Mouse (Mus musculus): ENCODE results near the gene Pcp4.
A peak's percentile ranks its signal among the peaks of the same experiment; 100 is the strongest.
"Not testable (repeated sequence)": the region's sequence is repeated elsewhere in the genome, so short reads cannot be mapped to it uniquely, and the experiment has no call there.

Gene Pcp4

GRCm38 (mm10) chr16:96467445-96467844 lies at the start of gene Pcp4:
Gene Pcp4, plus strand, starts transcription at chr16:96467606.
- DNase-seq (ENCODE audit: low read depth), result peak; percentile 11

DNA sequence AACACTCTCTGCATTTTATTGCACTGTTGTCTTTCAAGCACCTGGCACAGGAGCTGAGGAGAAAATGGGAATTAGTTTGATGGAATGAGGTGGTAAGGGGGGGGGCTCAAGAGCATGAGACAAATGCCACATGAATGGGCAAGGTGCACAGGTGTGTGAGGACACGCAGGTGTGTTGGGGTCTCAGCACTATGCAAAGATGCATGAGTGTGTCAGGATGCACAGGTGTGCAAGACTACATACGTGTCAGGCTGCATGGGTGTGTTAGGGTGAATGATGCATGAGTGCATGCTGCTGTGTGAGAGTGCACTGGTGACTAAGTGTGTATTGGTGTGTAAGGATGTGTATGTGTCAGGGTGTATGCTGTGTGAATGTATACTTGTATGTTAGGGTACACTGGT lies 42.4 kb upstream of the Pcp4 start:
- no peak for DNase-seq (ENCODE audit: low read depth)

- DNase-seq (ENCODE audit: low read depth), result no peak
These were observed 40.7 kb upstream of the Pcp4 start for GRCm38 (mm10) chr16:96426671-96427070.

- DNase-seq (ENCODE audit: low read depth), result no peak
These were observed 38.4 kb upstream of the Pcp4 start for GRCm38 (mm10) chr16:96429046-96429445.

- DNase-seq (ENCODE audit: low read depth), result no peak
These were observed 34.1 kb upstream of the Pcp4 start for GRCm38 (mm10) chr16:96433266-96433665.

DNA sequence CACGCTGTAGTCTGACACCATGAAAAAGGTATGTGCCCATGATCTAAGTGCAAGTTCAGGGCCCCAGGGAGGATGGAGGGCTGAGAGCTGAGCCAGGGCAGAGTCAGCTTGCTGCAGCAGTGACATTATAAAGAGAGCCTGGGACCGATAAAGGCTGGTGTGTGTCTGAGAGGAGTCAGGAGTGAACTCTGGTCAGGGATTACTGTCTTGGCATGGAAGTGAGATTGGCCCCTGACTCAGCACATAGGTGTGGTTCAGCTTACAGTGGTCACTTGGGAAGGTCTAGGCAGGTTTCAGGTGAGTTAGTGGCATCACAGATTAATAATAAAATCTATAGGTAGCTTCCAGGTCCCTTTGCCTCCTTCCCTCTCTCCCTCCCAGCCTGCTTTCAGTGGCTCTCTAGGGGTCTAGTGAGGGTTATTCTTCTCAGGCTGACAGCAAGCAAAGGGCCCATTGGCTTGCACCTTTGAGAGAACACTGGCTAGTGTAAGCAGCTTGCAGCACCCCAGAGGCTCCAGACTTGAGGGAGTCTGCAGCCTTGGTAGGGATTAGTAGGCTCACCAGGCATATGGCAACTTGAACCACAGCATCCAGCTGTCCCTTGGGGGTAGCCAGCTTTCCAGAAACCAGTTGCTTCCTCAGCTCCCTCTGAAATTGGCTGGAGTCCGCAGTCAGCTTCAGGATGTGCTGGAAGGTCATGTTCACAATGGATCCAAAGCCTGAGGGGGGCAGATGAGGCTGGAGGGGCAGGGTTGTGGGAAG lies 33.2 kb upstream of the Pcp4 start:
- no peak for DNase-seq (ENCODE audit: low read depth)

GRCm38 (mm10) chr16:96438946-96439345 lies 28.5 kb upstream of the Pcp4 start:
- no peak for DNase-seq (ENCODE audit: low read depth)

- no peak for DNase-seq (ENCODE audit: low read depth)
These were observed 27.7 kb upstream of the Pcp4 start for GRCm38 (mm10) chr16:96439682-96440081.

GRCm38 (mm10) chr16:96440871-96441270 lies 26.5 kb upstream of the Pcp4 start:
- DNase-seq (ENCODE audit: low read depth), result no peak

- DNase-seq (ENCODE audit: low read depth), result no peak
These were observed 25.6 kb upstream of the Pcp4 start for GRCm38 (mm10) chr16:96441826-96442225.

DNA sequence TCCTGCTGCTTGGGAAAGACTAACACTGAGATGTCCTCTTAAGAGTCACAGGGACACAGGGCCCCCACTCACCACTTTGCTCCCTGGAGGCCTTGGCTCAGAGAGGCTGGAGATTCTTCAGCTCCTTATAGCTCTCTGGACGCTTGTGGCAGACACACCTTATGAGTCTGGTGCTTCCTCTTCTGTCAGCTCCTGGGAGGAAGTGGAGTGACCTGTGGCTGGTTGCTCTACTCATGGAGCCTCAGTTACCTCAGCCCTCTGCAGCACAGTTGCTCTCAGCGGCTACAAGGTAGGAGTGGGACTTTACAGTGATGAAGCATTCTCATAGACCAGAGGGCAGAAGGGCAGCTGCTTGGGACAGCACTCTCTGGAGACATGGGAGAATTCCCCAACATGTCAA lies 23.9 kb upstream of the Pcp4 start, which contains the start of gene Itgb2l:
Itgb2l (minus strand) TSS at position 152 of the 400 bp plus-strand sequence.
- DNase-seq (ENCODE audit: low read depth), result no peak

DNA sequence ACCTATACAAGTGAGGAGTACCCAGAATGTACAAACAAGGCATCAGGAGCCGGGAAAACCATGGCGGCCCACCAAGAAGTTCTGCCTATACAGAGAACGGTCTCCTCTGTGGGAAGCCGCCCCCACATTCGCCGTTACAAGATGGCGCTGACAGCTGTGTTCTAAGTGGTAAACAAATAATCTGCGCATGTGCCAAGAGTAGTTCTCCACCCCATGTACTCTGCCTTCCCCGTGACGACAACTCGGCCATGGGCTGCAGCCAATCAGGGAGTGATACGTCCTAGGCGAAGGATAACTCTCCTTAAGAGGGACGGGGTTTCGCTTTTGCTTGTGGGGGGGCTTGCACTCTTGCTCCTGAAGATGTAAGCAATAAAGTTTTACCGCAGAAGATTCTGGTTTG lies 16.5 kb upstream of the Pcp4 start:
- not testable (repeated sequence) for DNase-seq (ENCODE audit: low read depth)

- no peak for DNase-seq (ENCODE audit: low read depth)
These were observed 13.3 kb upstream of the Pcp4 start for GRCm38 (mm10) chr16:96454086-96454485.

DNA sequence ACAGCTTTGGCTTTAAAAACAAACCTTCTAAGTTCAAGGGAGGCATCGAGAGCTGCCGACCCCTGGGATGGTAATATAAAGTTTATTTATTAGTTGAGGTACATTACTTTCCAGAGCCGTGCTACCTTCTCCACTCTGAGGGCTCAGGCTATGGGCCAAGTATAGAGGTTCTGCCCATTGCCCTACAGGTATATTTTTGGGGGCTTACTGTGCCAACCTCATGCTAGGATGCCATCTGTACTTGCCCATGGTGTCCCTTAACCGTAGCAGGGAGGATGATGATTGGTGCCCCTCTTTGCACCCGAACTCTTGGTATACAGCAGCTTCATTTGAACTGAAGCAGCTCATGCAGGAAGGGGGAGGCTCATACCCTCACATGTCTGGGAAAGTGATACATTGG lies 9.8 kb upstream of the Pcp4 start:
- DNase-seq (ENCODE audit: low read depth), result no peak

GRCm38 (mm10) chr16:96459356-96459755 lies 8.1 kb upstream of the Pcp4 start:
- DNase-seq (ENCODE audit: low read depth), result no peak

DNA sequence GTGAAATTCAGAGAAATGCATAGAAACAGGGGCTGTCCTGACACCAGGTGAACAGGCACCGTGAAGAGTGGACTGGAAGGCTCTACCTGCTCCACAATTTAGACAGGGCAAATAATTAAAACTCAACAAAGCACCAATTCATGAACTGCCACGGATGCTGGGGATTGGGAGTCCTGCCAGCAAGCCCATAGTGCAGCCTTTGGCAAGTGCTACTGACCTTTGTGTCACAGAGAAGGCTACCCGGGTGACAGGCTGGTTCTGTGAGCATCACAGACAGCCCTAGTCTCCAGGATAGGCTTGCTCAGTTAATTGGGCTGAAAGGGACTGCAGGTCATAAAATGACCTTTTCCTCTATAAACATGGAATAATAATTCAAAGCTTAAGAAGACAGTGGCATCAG lies 6.6 kb upstream of the Pcp4 start:
- DNase-seq (ENCODE audit: low read depth), result no peak

DNA sequence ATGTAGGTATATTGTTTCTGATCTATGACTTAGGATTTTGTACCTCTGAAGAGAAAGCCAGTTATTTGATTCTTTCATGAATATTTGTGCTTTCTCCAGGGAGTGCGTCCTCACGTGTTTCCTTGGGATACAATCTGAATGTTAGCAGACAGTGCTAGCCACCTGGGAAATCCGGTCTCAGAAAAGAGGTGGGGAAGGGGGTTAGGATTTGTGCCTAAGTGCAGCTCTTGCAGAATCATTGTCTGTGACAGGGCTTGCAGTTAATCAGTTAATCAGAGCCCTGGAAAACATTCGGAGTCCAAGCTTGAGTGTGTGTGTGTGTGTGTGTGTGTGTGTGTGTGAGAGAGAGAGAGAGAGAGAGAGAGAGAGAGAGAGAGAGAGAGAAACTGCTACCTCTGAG lies 605 bp downstream of the Pcp4 start:
- DNase-seq (ENCODE audit: low read depth), result no peak

DNA sequence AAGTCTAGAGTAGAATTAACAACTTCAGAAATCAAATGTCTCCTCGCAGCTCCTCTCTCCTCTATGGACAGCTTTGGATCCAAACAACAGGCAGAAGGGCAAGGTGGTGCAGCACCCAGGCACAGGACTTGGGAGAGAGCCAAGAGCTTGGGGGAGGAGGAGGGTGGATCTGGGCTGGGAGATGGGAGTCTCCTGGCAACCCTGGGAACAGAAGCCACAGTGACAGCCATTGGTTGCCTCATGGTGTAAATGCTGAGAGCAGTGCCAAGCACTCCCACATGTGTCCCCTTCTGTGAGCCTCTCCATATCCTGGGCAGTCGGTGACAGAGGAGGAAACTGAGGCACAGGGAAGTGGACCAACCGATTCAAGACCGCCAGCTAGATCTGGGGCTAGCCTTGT lies 1.3 kb downstream of the Pcp4 start:
- DNase-seq (ENCODE audit: low read depth), result no peak

- DNase-seq (ENCODE audit: low read depth), result no peak
These were observed 2.2 kb downstream of the Pcp4 start for GRCm38 (mm10) chr16:96469640-96470039.

GRCm38 (mm10) chr16:96472361-96472760 lies 5.0 kb downstream of the Pcp4 start:
- no peak for DNase-seq (ENCODE audit: low read depth)

GRCm38 (mm10) chr16:96472816-96473215 lies 5.4 kb downstream of the Pcp4 start:
- DNase-seq (ENCODE audit: low read depth), result no peak

- no peak for DNase-seq (ENCODE audit: low read depth)
These were observed 6.8 kb downstream of the Pcp4 start for GRCm38 (mm10) chr16:96474185-96474584.

- no peak for DNase-seq (ENCODE audit: low read depth)
These were observed 14.4 kb downstream of the Pcp4 start for GRCm38 (mm10) chr16:96481791-96482190.

DNA sequence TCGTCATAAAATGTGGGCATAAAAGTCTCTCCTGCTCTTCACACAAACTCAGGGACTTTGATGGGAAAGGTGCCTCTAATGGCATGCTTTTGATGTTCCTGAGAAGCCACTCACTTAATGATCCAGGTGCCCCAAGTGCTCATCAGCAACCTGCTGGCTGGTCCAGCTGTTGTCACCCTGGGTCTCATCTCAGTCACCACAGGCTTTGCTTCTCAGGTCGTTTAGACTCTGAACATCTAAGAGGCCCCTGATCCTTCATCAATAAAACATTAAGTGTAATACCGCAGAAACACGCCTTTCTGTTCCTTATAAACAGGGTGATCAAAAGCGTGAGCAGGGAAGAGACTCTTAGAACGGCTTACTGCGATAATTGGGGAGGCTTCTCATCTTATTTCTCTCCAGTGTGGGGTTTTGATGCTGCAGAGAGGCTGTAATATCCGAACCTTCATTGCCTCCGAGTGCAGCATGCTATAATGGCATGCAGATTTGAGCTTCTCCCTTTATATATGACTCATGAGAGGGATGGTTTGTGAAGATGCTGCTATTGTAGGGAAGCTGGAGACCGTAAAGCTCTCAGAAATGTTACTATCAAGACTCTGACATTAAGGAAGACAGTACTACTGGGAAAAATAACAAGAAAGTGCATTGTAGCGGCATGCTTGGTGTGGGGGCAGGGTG lies 19.7 kb downstream of the Pcp4 start:
- no peak for DNase-seq (ENCODE audit: low read depth)
